Mouse (Mus musculus) hindbrain, embryonic 11.5 days (tissue): ENCODE measurements around the gene Akna. TPM values are rescaled to one million over a fixed set of nuclear protein-coding genes. Genes with fewer than 3 reads are reported as not detected.

Experiments
- ATAC-seq: fragments of 200-750 bp; cut with Nextera tagmentation; 2 replicates; pipeline ENCODE4 v1.8.0; 2017; ENCODE audit warnings: mild to moderate bottlenecking, moderate TSS enrichment, moderate library complexity; ENCODE audit not compliant: low FRiP score
- DNase-seq: peaks from one replicate; pipeline ENCODE4 v3.0.0-alpha.2; 2015; ENCODE audit warnings: low spot score
- H3K27ac ChIP-seq: fragments of 300-500 bp; sonication (generic); 2 replicates; pipeline ENCODE4 v1.5.1; 2014; ENCODE audit warnings: mild to moderate bottlenecking, low read depth, low read length
- H3K27me3 ChIP-seq: fragments of 300-500 bp; sonication (generic); 2 replicates; pipeline ENCODE4 v1.6.1; 2014; ENCODE audit warnings: mild to moderate bottlenecking, low read length, moderate library complexity, mixed read lengths; ENCODE audit not compliant: control insufficient read depth, insufficient read depth
- H3K36me3 ChIP-seq: fragments of 300-500 bp; sonication (generic); 2 replicates; pipeline ENCODE4 v1.6.1; 2014; ENCODE audit warnings: mild to moderate bottlenecking, low read length, moderate library complexity, mixed read lengths; ENCODE audit not compliant: control insufficient read depth, insufficient read depth
- H3K4me1 ChIP-seq: fragments of 300-500 bp; sonication (generic); replicated peaks from 2 replicates; pipeline ENCODE4 v1.6.1; 2014; ENCODE audit warnings: low read length, mixed read lengths; ENCODE audit not compliant: control insufficient read depth, insufficient read depth
- H3K4me2 ChIP-seq: fragments of 300-500 bp; sonication (generic); replicated peaks from 2 replicates; pipeline ENCODE4 v1.6.1; 2014; ENCODE audit warnings: mild to moderate bottlenecking, low read depth, low read length
- H3K4me3 ChIP-seq: fragments of 300-500 bp; sonication (generic); 2 replicates; pipeline ENCODE4 v1.5.1; 2014; ENCODE audit warnings: low read depth, low read length
- H3K9ac ChIP-seq: fragments of 300-500 bp; sonication (generic); 2 replicates; pipeline ENCODE4 v1.6.1; 2014; ENCODE audit warnings: low read depth, low read length
- H3K9me3 ChIP-seq: fragments of 300-500 bp; sonication (generic); 2 replicates; pipeline ENCODE4 v1.6.1; 2016; ENCODE audit warnings: low read length; ENCODE audit not compliant: control insufficient read depth
- whole genome bisulfite sequencing: fragments of 180-500 bp; shearing (Covaris S2); extraction: QIAGEN DNeasy Blood & Tissue Kit; methylation state at CpG from one replicate; pipeline ENCODE4 v1.1.7; 2014; 5-methylcytosine and 5-hydroxymethylcytosine counted together
- polyA plus RNA-seq: library from polyadenylated mRNA; unstranded; fragments of >200 nt; fragmentation: Nextera tagmentation; extraction: Ambion mirVana; gene quantifications from 2 replicates; pipeline ENCODE4 v1.2.1, GENCODE M21; 2014

Gene Akna
- polyA plus RNA-seq, 1 experiment from 2014 or later = 5.7 TPM

DNA sequence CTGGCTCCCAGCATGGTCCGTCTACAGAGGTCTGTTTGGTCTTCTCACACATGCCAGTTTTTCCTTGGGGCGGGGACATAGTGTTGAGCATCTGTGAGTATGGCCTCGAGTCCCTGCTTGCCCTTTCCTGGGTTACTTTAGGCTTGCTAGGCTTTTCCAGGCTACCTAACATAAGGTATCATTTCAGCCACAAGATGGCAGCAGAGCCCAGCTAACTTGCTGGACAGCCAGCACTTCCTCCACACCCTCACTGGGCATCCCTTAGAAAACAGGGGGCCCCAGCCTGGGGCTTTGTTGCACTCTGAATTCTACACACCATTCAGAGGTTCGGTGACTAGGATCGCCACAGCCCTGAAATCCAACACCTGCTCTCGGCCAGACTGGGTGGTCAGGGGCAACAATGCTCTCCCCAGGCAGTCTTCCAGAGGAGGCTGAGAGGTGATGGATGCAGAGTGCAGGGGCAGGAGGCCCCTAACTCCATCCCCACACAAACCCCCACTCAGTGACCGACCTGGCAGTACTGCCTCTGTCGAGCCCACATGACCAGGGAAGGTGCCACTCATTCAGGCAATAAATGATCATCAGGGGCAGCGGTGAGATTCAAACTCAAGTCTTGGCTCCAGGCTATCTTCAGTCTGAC, 14.3 kb upstream of the Akna start:
- Histone ChIP-seq H3K36me3 (no peaks in the 10 kb centered on the region), H3K4me1 (peaks cover 3% of the 10 kb centered on the region; the same call in 1 of the 2 replicates), H3K27ac (no peak overlapping the region), H3K4me2 (no peak overlapping the region), H3K9me3 (no peaks in the 10 kb centered on the region), H3K4me3 (no peak overlapping the region), H3K9ac (no peak overlapping the region), H3K27me3 (no peaks in the 10 kb centered on the region)
- peak; percentile 69 for ATAC-seq
- WGBS = 17% methylated on average over 9 of the region's 9 CpGs
- peak; percentile 93 for DNase-seq

- no peak for ATAC-seq
Observed at GRCm38 (mm10) chr4:63414951-63415350, 11.8 kb upstream of the Akna start.

DNA sequence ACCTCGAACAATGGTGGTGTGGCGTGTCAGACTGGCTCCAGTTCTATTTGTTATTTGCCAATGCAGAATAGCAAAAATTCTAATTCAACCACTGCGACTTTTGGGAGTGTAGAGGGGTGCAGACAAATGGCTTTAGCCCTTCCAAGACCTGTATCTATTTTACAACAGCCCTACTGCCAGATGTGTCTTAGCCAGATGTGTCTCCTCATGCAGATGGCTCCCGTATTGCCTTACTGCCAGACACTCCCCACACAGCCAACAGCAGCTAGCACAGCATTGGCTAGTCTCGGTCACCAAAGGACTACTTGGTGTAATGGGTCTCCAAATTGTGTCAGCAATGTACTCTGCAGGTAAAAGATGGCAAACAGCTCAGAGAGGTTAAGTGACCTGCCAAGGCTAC, 8.1 kb upstream of the Akna start:
- no peak overlapping the region for H3K9ac ChIP-seq
- DNase-seq (no peak), ATAC-seq (no peak)
- H3K4me3 ChIP-seq = no peak overlapping the region
- 64% methylated on average over 5 of the region's 5 CpGs for WGBS
- H3K4me2 ChIP-seq = no peak overlapping the region
- H3K4me1 ChIP-seq = peaks cover 4% of the 10 kb centered on the region; the same call in 1 of the 2 replicates
- no peaks in the 10 kb centered on the region for H3K9me3 ChIP-seq
- H3K36me3 ChIP-seq = no peaks in the 10 kb centered on the region
- no peaks in the 10 kb centered on the region for H3K27me3 ChIP-seq
- H3K27ac ChIP-seq = no peak overlapping the region

More at GRCm38 (mm10) chr4:63414951-63415350, 11.8 kb upstream of the Akna start:
- no peak overlapping the region for H3K27ac ChIP-seq
- H3K9ac ChIP-seq = no peak overlapping the region
- no peak overlapping the region for H3K4me3 ChIP-seq
- no peak for DNase-seq
- H3K36me3 ChIP-seq = no peaks in the 10 kb centered on the region
- no peak overlapping the region for H3K4me2 ChIP-seq
- H3K27me3 ChIP-seq = no peaks in the 10 kb centered on the region
- peaks cover 3% of the 10 kb centered on the region; the same call in 1 of the 2 replicates for H3K4me1 ChIP-seq
- H3K9me3 ChIP-seq = no peaks in the 10 kb centered on the region
- 86% methylated on average over 5 of the region's 5 CpGs for WGBS

- Histone ChIP-seq H3K4me1 (peaks cover 4% of the 10 kb centered on the region; the same call in 1 of the 2 replicates), H3K4me3 (peak overlapping the region; percentile 66), H3K9me3 (no peaks in the 10 kb centered on the region), H3K4me2 (peak overlapping the region; percentile 91), H3K27ac (0 out of 2 replicates have a peak overlapping the region, but pooled peaks have one; percentile 42), H3K36me3 (no peaks in the 10 kb centered on the region), H3K27me3 (no peaks in the 10 kb centered on the region), H3K9ac (peak overlapping the region; percentile 58)
- ATAC-seq (peak; percentile 92), DNase-seq (peak; percentile 96)
- under 1% methylated on average over 19 of the region's 19 CpGs for WGBS
Observed at GRCm38 (mm10) chr4:63410583-63410934, 7.4 kb upstream of the Akna start.

DNA sequence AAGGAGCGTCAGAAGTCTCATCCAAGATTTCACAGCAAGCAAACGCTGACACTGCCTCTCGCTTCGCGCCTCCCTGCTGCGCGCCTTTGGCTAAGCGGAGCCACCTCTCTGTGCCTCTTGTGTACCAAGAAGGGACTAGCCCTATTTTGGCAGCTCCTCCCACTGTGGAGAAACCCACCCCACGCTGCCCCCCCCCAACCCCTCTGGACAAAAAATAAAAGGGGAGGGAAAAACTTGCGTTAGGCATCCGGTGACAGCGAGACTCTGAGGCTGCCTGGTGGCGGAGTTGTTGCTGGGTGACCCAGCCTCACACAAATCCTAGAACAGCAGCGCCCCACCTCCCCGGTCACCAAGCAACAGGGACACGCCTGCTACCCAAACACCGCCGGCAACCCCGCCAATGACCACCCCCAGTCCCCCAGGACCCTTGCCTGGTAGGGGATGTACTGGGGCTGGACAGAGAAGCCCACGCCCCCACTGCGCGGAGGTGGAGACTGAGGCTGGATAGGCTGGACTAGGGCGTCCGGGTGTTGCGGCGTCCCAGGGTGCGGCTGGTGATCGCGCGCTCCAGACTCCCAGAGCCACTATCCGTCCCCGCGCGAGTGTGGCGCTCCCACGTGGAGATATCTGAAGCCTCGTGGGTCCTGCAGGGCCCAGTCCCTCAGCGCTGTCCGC, 6.9 kb upstream of the Akna start:
- Histone ChIP-seq H3K4me2 (peak overlapping the region; percentile 91), H3K36me3 (no peaks in the 10 kb centered on the region), H3K27me3 (no peaks in the 10 kb centered on the region), H3K27ac (0 out of 2 replicates have a peak overlapping the region, but pooled peaks have one; percentile 42), H3K9ac (peak overlapping the region; percentile 58), H3K4me3 (peak overlapping the region; percentile 66), H3K4me1 (peaks cover 5% of the 10 kb centered on the region), H3K9me3 (no peaks in the 10 kb centered on the region)
- under 1% methylated on average over 39 of the region's 39 CpGs for WGBS
- ATAC-seq (peak; percentile 85), DNase-seq (peak; percentile 81)

DNA sequence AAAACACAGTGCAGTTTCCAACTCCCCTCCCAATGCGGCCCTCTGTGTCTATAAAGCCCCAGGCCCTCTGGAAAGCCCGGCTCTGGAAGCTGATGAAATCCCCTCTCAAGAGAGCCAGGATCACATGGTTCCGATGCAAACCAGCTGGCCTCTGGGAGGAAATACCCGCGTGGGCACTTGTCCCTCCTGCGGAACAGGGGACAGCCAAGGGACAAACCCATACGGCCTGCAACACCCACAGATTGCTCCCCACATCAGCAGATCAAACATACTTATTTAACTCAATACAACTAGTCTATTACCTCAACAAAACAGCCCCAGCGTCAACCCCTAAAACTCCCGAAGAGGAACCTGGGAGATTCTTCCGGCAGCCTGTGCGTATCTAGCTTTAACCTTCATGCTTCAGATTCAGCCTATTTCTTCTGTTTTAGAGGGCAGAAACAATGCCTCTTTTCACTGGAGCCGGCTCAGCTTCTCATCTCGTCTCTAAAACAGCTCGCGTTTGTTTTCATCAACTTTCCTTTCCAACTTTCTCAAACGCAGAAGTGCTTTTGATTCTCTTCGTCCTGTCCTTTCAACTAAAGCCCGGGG, 6.3 kb upstream of the Akna start:
- Histone ChIP-seq H3K36me3 (no peaks in the 10 kb centered on the region), H3K9ac (peak overlapping the region; percentile 58; the same call in 1 of the 2 replicates), H3K27me3 (no peaks in the 10 kb centered on the region), H3K9me3 (no peaks in the 10 kb centered on the region), H3K27ac (no peak overlapping the region), H3K4me3 (peak overlapping the region; percentile 66), H3K4me2 (peak overlapping the region; percentile 91), H3K4me1 (peaks cover 11% of the 10 kb centered on the region)
- DNase-seq (peak; percentile 41), ATAC-seq (no peak)
- WGBS = 3% methylated on average over 18 of the region's 18 CpGs

DNA sequence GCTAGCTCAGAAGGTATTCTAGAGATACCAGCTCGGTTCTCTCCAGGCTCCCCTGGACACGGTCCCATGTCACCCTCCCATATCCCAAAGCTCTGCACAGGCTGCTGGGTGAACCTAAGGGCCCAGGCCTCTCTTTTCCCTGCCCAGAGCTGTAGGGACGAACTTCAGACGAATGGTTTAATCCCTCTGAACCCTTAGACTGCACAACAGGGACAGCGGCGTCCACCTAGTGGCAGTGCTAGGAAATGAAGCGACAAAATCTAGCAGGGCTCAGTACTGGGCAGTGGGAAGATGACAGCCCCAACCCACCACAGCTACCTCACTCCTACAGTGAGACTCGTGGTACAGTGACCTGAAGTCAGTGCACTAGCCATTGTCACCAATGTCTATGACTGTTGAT, 5.5 kb upstream of the Akna start:
- peaks cover 15% of the 10 kb centered on the region for H3K4me1 ChIP-seq
- ATAC-seq (peak; percentile 52), DNase-seq (peak; percentile 79)
- no peak overlapping the region for H3K9ac ChIP-seq
- no peak overlapping the region for H3K4me3 ChIP-seq
- 11% methylated on average over 8 of the region's 8 CpGs for WGBS
- no peaks in the 10 kb centered on the region for H3K9me3 ChIP-seq
- H3K27ac ChIP-seq = no peak overlapping the region
- H3K27me3 ChIP-seq = no peaks in the 10 kb centered on the region
- peak overlapping the region; percentile 91; the same call in 1 of the 2 replicates for H3K4me2 ChIP-seq
- no peaks in the 10 kb centered on the region for H3K36me3 ChIP-seq

- Histone ChIP-seq H3K9me3 (no peaks in the 10 kb centered on the region), H3K4me3 (no peak overlapping the region), H3K27me3 (no peaks in the 10 kb centered on the region), H3K27ac (no peak overlapping the region), H3K9ac (no peak overlapping the region), H3K4me2 (no peak overlapping the region), H3K36me3 (no peaks in the 10 kb centered on the region), H3K4me1 (peaks cover 18% of the 10 kb centered on the region)
- ATAC-seq (no peak), DNase-seq (no peak)
- 70% methylated on average over 7 of the region's 7 CpGs for WGBS
Observed at GRCm38 (mm10) chr4:63408247-63408646, 5.1 kb upstream of the Akna start.
